Mouse (Mus musculus) brain, embryonic 14.5 days (tissue): ENCODE results near the gene Mfn1.

Experiments
- CTCF ChIP-seq: fragments of 200-500 bp; IDR thresholded peaks from 2 replicates; pipeline ENCODE4 v1.5.1; 2012; ENCODE audit warnings: inconsistent platforms, mild to moderate bottlenecking, moderate library complexity, borderline replicate concordance; ENCODE audit not compliant: insufficient read depth, insufficient read length; ENCODE audit errors: extremely low read depth
- POLR2A ChIP-seq: fragments of 200-500 bp; IDR thresholded peaks from 2 replicates; pipeline ENCODE4 v1.6.1; 2012; ENCODE audit warnings: mild to moderate bottlenecking, inconsistent platforms, borderline replicate concordance; ENCODE audit not compliant: poor library complexity, insufficient read depth, insufficient read length, severe bottlenecking; ENCODE audit errors: extremely low read depth

- TF ChIP-seq CTCF (no peak), POLR2A (no peak)
Measured at GRCm38 (mm10) chr3:32506366-32507225, 22.7 kb upstream of the Mfn1 start.
